Mouse (Mus musculus) forebrain, embryonic 14.5 days (tissue): ENCODE results near the gene Ankrd1. TPM values are rescaled to one million over a fixed set of nuclear protein-coding genes. Genes with fewer than 3 reads are reported as not detected.

Experiments used
- ATAC-seq: fragments of 200-750 bp; cut with Nextera tagmentation; 2 replicates; pipeline ENCODE4 v1.8.0; 2017; ENCODE audit warnings: mild to moderate bottlenecking, moderate library complexity
- DNase-seq: peaks from one replicate; pipeline ENCODE4 v3.0.0-alpha.2; 2015; ENCODE audit warnings: low spot score
- H3K27ac ChIP-seq: fragments of 300-500 bp; sonication (generic); 2 replicates; pipeline ENCODE4 v1.5.1; 2014; ENCODE audit warnings: low read depth, mild to moderate bottlenecking, control low read depth, low read length, moderate library complexity
- H3K27me3 ChIP-seq: fragments of 300-500 bp; sonication (generic); replicated peaks from 2 replicates; pipeline ENCODE4 v1.6.1; 2014; ENCODE audit warnings: low read length, control low read depth, mixed read lengths; ENCODE audit not compliant: control insufficient read depth, insufficient read depth
- H3K36me3 ChIP-seq: fragments of 300-500 bp; sonication (generic); 2 replicates; pipeline ENCODE4 v1.6.1; 2014; ENCODE audit warnings: low read length, control low read depth; ENCODE audit not compliant: control insufficient read depth, insufficient read depth
- H3K4me1 ChIP-seq: fragments of 300-500 bp; sonication (generic); 2 replicates; pipeline ENCODE4 v1.6.1; 2014; ENCODE audit warnings: antibody characterized with exemption, low read length, control low read depth; ENCODE audit not compliant: control insufficient read depth, insufficient read depth
- H3K4me2 ChIP-seq: fragments of 300-500 bp; sonication (generic); 2 replicates; pipeline ENCODE4 v1.6.1; 2014; ENCODE audit warnings: mild to moderate bottlenecking, control low read depth, low read length
- H3K4me3 ChIP-seq: fragments of 300-500 bp; sonication (generic); 2 replicates; pipeline ENCODE4 v1.5.1; 2014; ENCODE audit warnings: low read depth, low read length, control low read depth
- H3K9ac ChIP-seq: fragments of 300-500 bp; sonication (generic); 2 replicates; pipeline ENCODE4 v1.6.1; 2014; ENCODE audit warnings: mild to moderate bottlenecking, low read length, control low read depth, moderate library complexity
- H3K9me3 ChIP-seq: fragments of 300-500 bp; sonication (generic); replicated peaks from 2 replicates; pipeline ENCODE4 v1.6.1; 2016; ENCODE audit warnings: low read length, control low read depth, mixed read lengths; ENCODE audit not compliant: control insufficient read depth
- WGBS: fragments of 180-500 bp; shearing (Covaris S2); extraction: QIAGEN DNeasy Blood & Tissue Kit; methylation state at CpG from one replicate; pipeline ENCODE4 v1.1.7; 2014; 5-methylcytosine and 5-hydroxymethylcytosine counted together
- polyA plus RNA-seq: library from polyadenylated mRNA; unstranded; fragments of >200 nt; fragmentation: Nextera tagmentation; extraction: Ambion mirVana; gene quantifications from 2 replicates; pipeline ENCODE4 v1.2.1, GENCODE M21; 2014

Ankrd1 gene
- polyA plus RNA-seq, 1 experiment from 2014 or later = not detected

DNA sequence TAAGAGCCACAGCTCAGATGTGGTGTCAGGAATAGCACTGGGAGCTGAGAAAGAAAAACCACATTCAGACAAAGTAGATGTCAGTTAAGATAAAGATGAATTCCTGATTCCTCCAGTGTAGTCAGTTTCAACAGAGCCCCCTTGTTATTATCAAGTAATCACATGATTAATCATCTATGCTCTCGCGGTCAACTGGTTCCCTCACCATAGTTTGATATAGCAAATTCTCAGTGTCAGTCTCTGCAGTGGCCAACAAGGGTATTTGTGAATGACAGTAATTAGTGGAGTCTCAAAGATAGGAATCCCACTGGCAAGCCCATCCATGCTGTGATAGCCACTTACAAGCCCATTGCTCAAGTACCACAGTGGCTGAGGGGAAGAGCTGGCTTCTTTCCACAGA is 23.7 kb upstream of the Ankrd1 start:
- WGBS = 98% methylated on average over 2 of the region's 2 CpGs
- H3K36me3 ChIP-seq = no peaks in the 10 kb centered on the region
- no peak overlapping the region for H3K9ac ChIP-seq
- no peak overlapping the region for H3K4me3 ChIP-seq
- H3K4me2 ChIP-seq = no peak overlapping the region
- H3K27ac ChIP-seq = no peak overlapping the region
- H3K4me1 ChIP-seq = no peaks in the 10 kb centered on the region
- ATAC-seq (no peak), DNase-seq (no peak)
- 0 out of 2 replicates have a peak, but pooled peaks cover 2% of the 10 kb centered on the region for H3K9me3 ChIP-seq
- H3K27me3 ChIP-seq = no peaks in the 10 kb centered on the region

DNA sequence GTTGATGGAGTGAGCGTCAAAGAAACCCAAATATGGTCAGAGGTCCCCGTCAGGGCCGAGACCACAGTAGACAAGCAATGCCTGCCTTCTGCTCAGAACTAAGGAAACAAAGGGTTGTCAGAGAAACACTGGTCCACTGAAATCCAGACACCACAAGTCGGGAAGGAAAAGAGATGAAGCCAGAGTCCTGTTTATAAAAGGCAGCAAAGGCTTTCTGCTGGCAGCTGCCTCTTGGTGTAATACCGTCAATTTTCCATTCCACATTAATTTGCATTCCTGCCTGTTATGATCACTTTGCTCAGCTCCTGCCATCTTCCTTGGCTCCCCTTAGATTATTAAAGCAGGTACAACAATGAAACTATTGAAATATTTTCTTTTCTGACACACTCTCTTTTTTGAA is 13.8 kb upstream of the Ankrd1 start:
- DNase-seq (no peak), ATAC-seq (no peak)
- H3K36me3 ChIP-seq = no peaks in the 10 kb centered on the region
- H3K27me3 ChIP-seq = no peaks in the 10 kb centered on the region
- no peak overlapping the region for H3K4me2 ChIP-seq
- H3K4me1 ChIP-seq = no peaks in the 10 kb centered on the region
- WGBS = 51% methylated on average over 5 of the region's 5 CpGs
- H3K4me3 ChIP-seq = no peak overlapping the region
- H3K9me3 ChIP-seq = no peaks in the 10 kb centered on the region
- H3K9ac ChIP-seq = no peak overlapping the region
- H3K27ac ChIP-seq = no peak overlapping the region

DNA sequence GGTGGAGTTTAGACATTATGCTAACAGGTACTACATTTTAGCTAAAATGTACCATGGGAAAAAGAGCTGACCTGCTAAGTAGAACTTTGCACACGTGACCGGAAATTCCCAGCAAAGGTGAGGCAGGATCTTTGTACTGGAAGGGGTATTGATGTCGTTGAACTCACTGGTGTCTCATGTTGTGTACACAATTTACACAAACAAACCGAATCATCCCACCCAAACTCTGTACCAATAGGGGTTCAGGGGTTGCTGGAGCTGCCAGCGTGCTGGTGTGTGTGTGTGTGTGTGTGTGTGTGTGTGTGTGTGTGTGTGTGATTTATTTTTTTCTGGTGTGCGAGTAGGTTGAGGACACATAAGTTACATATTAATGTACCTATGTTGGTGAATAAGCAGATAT is 13.2 kb upstream of the Ankrd1 start:
- H3K4me2 ChIP-seq = no peak overlapping the region
- DNase-seq (no peak), ATAC-seq (no peak)
- H3K9ac ChIP-seq = no peak overlapping the region
- WGBS = 86% methylated on average over 6 of the region's 6 CpGs
- H3K9me3 ChIP-seq = no peaks in the 10 kb centered on the region
- no peaks in the 10 kb centered on the region for H3K4me1 ChIP-seq
- H3K4me3 ChIP-seq = no peak overlapping the region
- no peaks in the 10 kb centered on the region for H3K36me3 ChIP-seq
- H3K27me3 ChIP-seq = no peaks in the 10 kb centered on the region
- H3K27ac ChIP-seq = no peak overlapping the region

DNA sequence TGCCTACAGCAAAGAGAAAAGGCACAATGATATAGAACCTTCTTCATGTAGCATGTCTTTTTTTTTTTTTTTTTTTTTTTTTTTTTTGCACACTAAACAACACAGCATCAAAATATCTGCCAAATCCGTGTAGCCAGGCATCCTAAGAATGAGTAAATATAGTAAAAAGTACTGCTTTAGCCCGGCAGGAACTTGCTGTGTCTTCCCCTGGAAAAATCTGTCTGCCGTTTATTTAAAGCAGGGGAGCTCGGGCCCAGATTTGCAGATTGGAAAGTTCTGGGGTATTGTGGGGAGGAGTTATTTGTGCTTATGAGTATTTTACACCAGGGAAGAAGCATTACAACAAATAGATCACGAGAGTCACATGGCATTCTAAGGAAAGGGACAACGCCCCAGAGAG is 12.1 kb upstream of the Ankrd1 start:
- ATAC-seq (no peak), DNase-seq (no peak)
- Histone ChIP-seq H3K4me3 (no peak overlapping the region), H3K36me3 (no peaks in the 10 kb centered on the region), H3K9me3 (no peaks in the 10 kb centered on the region), H3K4me2 (no peak overlapping the region), H3K27me3 (no peaks in the 10 kb centered on the region), H3K4me1 (no peaks in the 10 kb centered on the region), H3K27ac (no peak overlapping the region), H3K9ac (no peak overlapping the region)
- 79% methylated on average over 6 of the region's 6 CpGs for WGBS

DNA sequence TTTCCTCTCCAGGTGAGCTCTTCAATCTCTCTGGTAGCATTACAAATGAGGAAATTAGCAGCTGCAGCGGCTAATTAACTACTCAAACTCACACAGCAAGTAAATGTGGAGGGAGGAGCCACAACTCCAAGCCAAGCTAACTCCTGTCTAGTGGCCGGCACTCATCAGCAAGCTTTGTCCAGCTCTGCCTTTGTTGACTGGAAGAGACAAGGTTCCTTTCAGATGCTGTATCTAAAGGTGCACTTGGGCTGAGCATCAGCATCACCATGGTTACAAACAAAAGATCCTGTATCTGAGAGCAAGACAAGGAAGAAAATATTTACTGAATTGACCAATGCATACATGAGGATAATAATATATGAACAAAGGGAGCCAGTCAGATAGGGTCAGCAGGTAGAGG is 10.3 kb upstream of the Ankrd1 start:
- H3K27ac ChIP-seq = no peak overlapping the region
- H3K4me2 ChIP-seq = no peak overlapping the region
- 17% methylated on average over 2 of the region's 2 CpGs for WGBS
- H3K27me3 ChIP-seq = no peaks in the 10 kb centered on the region
- DNase-seq (peak; percentile 4), ATAC-seq (no peak)
- H3K9ac ChIP-seq = no peak overlapping the region
- H3K4me3 ChIP-seq = no peak overlapping the region
- no peaks in the 10 kb centered on the region for H3K9me3 ChIP-seq
- no peaks in the 10 kb centered on the region for H3K36me3 ChIP-seq
- no peaks in the 10 kb centered on the region for H3K4me1 ChIP-seq

DNA sequence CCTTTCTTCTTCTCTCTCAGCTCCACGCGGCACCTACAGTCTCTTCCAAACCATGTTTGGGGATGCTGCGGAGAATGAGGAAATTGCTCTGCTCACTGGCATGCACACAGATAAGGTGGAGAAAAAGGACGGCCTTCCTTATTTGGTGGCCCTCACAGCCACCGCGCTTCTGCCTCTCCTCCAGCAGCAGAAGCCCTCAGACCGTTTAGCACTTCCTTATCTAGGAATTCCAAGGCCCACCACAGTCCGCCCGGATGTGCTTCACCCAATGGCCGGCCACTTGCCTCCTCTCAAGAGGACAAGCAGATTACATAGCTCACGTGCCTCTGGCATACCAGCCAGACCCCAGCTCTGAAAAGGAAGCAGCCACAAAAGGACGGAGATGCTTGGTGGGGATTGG is 9.7 kb upstream of the Ankrd1 start:
- no peak for DNase-seq
- Histone ChIP-seq H3K4me2 (no peak overlapping the region), H3K9ac (no peak overlapping the region), H3K27ac (no peak overlapping the region), H3K9me3 (no peaks in the 10 kb centered on the region), H3K4me3 (no peak overlapping the region), H3K4me1 (no peaks in the 10 kb centered on the region), H3K27me3 (no peaks in the 10 kb centered on the region), H3K36me3 (no peaks in the 10 kb centered on the region)
- ATAC-seq = no peak
- 67% methylated on average over 12 of the region's 12 CpGs for WGBS

DNA sequence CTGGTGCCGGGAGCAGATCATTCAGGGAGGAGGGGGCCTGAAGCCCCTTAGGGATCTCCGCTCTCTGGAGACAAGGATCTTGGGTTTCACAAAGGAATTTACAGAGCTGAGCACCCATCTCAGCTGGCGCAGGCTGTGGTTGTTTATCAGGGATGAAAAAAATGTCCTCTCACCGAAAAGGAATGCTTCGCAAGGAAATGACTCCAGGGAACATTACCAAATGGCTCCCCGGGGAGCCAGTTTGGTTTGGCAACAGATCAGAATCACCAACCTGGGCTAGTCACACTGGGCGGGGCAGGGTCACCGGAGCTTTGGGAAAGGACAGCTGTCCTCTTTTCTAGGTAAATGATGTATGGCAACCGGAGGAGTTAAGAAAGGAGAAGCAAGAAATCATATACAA is 9.3 kb upstream of the Ankrd1 start:
- Histone ChIP-seq H3K4me2 (no peak overlapping the region), H3K36me3 (no peaks in the 10 kb centered on the region), H3K27me3 (no peaks in the 10 kb centered on the region), H3K9me3 (no peaks in the 10 kb centered on the region), H3K27ac (no peak overlapping the region), H3K9ac (no peak overlapping the region), H3K4me3 (no peak overlapping the region), H3K4me1 (no peaks in the 10 kb centered on the region)
- no peak for DNase-seq
- no peak for ATAC-seq
- 76% methylated on average over 9 of the region's 9 CpGs for WGBS

DNA sequence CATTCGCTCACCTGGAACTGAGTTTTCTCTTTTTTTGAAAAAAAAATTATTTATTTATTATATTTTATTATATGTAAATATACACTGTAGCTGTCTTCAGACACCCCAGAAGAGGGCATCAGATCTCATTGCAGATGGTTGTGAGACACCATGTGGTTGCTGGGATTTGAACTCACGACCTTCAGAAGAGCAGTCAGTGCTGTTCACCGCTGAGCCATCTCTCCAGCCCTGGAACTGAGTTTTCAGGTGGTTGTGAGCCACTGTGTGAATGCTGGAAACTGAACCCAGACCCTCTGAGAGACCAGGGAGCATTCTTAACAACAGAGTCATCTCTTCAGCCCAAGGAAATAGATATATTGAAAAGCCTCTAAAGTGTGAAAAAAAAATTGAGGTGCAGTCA is 8.5 kb upstream of the Ankrd1 start:
- Histone ChIP-seq H3K27ac (no peak overlapping the region), H3K4me1 (no peaks in the 10 kb centered on the region), H3K36me3 (no peaks in the 10 kb centered on the region), H3K9ac (no peak overlapping the region), H3K4me2 (no peak overlapping the region), H3K9me3 (0 out of 2 replicates have a peak, but pooled peaks cover 2% of the 10 kb centered on the region), H3K4me3 (no peak overlapping the region), H3K27me3 (no peaks in the 10 kb centered on the region)
- ATAC-seq (no peak), DNase-seq (no peak)
- WGBS = 95% methylated on average over 3 of the region's 3 CpGs

DNA sequence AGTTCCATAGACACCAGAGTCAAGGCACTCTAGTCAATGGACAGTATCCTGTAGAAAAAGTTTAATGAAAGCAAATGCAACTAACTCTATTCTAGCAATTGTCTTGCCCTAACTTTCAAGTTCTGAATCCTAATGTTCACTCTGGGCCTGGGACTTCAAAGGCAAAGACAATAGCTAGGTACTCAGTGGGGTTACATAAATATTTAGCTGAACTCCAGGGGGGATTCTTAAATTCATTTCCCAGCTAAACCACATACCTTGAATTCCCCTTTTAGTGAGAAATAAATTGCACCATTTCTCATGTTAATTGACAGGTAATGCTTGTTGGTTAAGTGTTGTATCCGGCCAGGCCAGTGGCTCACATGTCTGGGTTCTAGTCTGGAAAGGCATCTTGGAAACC is 4.3 kb upstream of the Ankrd1 start:
- Histone ChIP-seq H3K4me2 (no peak overlapping the region), H3K4me1 (no peaks in the 10 kb centered on the region), H3K27me3 (no peaks in the 10 kb centered on the region), H3K36me3 (no peaks in the 10 kb centered on the region), H3K9me3 (peaks cover 8% of the 10 kb centered on the region; the same call in 1 of the 2 replicates), H3K27ac (no peak overlapping the region), H3K4me3 (no peak overlapping the region), H3K9ac (no peak overlapping the region)
- ATAC-seq (no peak), DNase-seq (no peak)
- 80% methylated on average over 1 of the region's 1 CpGs for WGBS
